In genomic region chr10:42410748-42411537, GRCm38 (mm10) we compare ENCODE assay signal across 8 mouse cellular contexts.
A peak's percentile ranks its signal among the peaks of the same experiment; 100 is the strongest.
DNase-seq lines count a peak whose midpoint lies in the region; ATAC-seq lines count a peak whose summit lies in the region.

No protein-coding gene starts in this region.

- H3K9ac ChIP-seq in hindbrain, embryonic 13.5 days = no peak overlapping the region
- H3K9ac ChIP-seq in hindbrain, embryonic 11.5 days (ENCODE audit: low read depth, low read length) = no peak overlapping the region
- H3K9ac ChIP-seq in lung, embryonic 16.5 days (ENCODE audit: low read length) = no peak overlapping the region
- no peak overlapping the region for H3K9ac ChIP-seq in intestine, embryonic 16.5 days (ENCODE audit: low read depth, low read length)

- H3K27ac ChIP-seq in hindbrain, embryonic 13.5 days = peak overlapping the region; percentile 36
- no peak overlapping the region for H3K27ac ChIP-seq in hindbrain, embryonic 11.5 days (ENCODE audit: low read depth, low read length)
- H3K27ac ChIP-seq in lung, embryonic 16.5 days (ENCODE audit: low read length) = peak overlapping the region; percentile 11
- no peak overlapping the region for H3K27ac ChIP-seq in intestine, embryonic 16.5 days (ENCODE audit: low read length)

- H3K36me3 ChIP-seq in hindbrain, embryonic 13.5 days = no peaks in the 10 kb centered on the region
- no peaks in the 10 kb centered on the region for H3K36me3 ChIP-seq in hindbrain, embryonic 11.5 days (ENCODE audit: control insufficient read depth, insufficient read depth, low read length)
- H3K36me3 ChIP-seq in lung, embryonic 16.5 days (ENCODE audit: control insufficient read depth, insufficient read depth, low read length) = peaks cover 2% of the 10 kb centered on the region; the same call in 1 of the 2 replicates
- H3K36me3 ChIP-seq in intestine, embryonic 16.5 days (ENCODE audit: control insufficient read depth, insufficient read depth, low read length) = no peaks in the 10 kb centered on the region

- peaks cover 6% of the 10 kb centered on the region; the same call in 1 of the 2 replicates for H3K4me1 ChIP-seq in hindbrain, embryonic 13.5 days (replicated peaks)
- no peaks in the 10 kb centered on the region for H3K4me1 ChIP-seq in hindbrain, embryonic 11.5 days (replicated peaks; ENCODE audit: control insufficient read depth, insufficient read depth, low read length)
- peaks cover 8% of the 10 kb centered on the region; the same call in 1 of the 2 replicates for H3K4me1 ChIP-seq in lung, embryonic 16.5 days (replicated peaks; ENCODE audit: control insufficient read depth, insufficient read depth, low read length)
- no peaks in the 10 kb centered on the region for H3K4me1 ChIP-seq in intestine, embryonic 16.5 days (ENCODE audit: control insufficient read depth, insufficient read depth, low read length)

- H3K4me3 ChIP-seq in hindbrain, embryonic 13.5 days = no peak overlapping the region
- no peak overlapping the region for H3K4me3 ChIP-seq in hindbrain, embryonic 11.5 days (ENCODE audit: low read depth, low read length)
- H3K4me3 ChIP-seq in lung, embryonic 16.5 days (ENCODE audit: low read length) = no peak overlapping the region
- no peak overlapping the region for H3K4me3 ChIP-seq in intestine, embryonic 16.5 days (ENCODE audit: low read length)

- no peaks in the 10 kb centered on the region for H3K9me3 ChIP-seq in hindbrain, embryonic 13.5 days
- H3K9me3 ChIP-seq in hindbrain, embryonic 11.5 days (ENCODE audit: control insufficient read depth, low read length) = no peaks in the 10 kb centered on the region
- H3K9me3 ChIP-seq in lung, embryonic 16.5 days (ENCODE audit: control insufficient read depth, low read length) = no peaks in the 10 kb centered on the region
- H3K9me3 ChIP-seq in intestine, embryonic 16.5 days (ENCODE audit: control insufficient read depth, low read length) = no peaks in the 10 kb centered on the region

- no peak overlapping the region for H3K4me2 ChIP-seq in hindbrain, embryonic 13.5 days
- H3K4me2 ChIP-seq in hindbrain, embryonic 11.5 days (replicated peaks; ENCODE audit: low read depth, low read length) = no peak overlapping the region
- no peak overlapping the region for H3K4me2 ChIP-seq in lung, embryonic 16.5 days (ENCODE audit: low read depth, low read length)
- H3K4me2 ChIP-seq in intestine, embryonic 16.5 days (ENCODE audit: low read depth, low read length) = no peak overlapping the region

- ATAC-seq in hindbrain, embryonic 13.5 days (ENCODE audit: low FRiP score) = peak; percentile 43; the same call in 1 of the 2 replicates
- ATAC-seq in hindbrain, embryonic 11.5 days (ENCODE audit: low FRiP score) = no peak
- peak; percentile 78 for ATAC-seq in lung, embryonic 16.5 days (ENCODE audit: low read depth)
- ATAC-seq in erythroblast, adult 5-6 weeks (replicated peaks; ENCODE audit: low FRiP score, poor library complexity, severe bottlenecking) = no peak
- ATAC-seq in intestine, embryonic 16.5 days = no peak

- no peak for DNase-seq in hindbrain, embryonic 11.5 days (ENCODE audit: low spot score)
- peak; percentile 3 for DNase-seq in cerebellum, adult 9-11 months
- peak; percentile 74 for DNase-seq in heart, postnatal 4 days
- DNase-seq in spleen, postnatal 14 days (ENCODE audit: low spot score in 2 of 2) = no peak

- WGBS in hindbrain, embryonic 13.5 days = 70% methylated on average over 6 of the region's 6 CpGs
- 80% methylated on average over 6 of the region's 6 CpGs for WGBS in hindbrain, embryonic 11.5 days
- 54% methylated on average over 6 of the region's 6 CpGs for whole genome bisulfite sequencing in lung, embryonic 16.5 days
- 64% methylated on average over 6 of the region's 6 CpGs for WGBS in intestine, embryonic 16.5 days

- H3K27me3 ChIP-seq in hindbrain, embryonic 13.5 days = no peaks in the 10 kb centered on the region
- H3K27me3 ChIP-seq in hindbrain, embryonic 11.5 days (ENCODE audit: control insufficient read depth, insufficient read depth, low read length) = no peaks in the 10 kb centered on the region
- no peaks in the 10 kb centered on the region for H3K27me3 ChIP-seq in lung, embryonic 16.5 days (ENCODE audit: control insufficient read depth, insufficient read depth, low read depth, low read length)
- no peaks in the 10 kb centered on the region for H3K27me3 ChIP-seq in intestine, embryonic 16.5 days (replicated peaks; ENCODE audit: control insufficient read depth, insufficient read depth, low read length)

Comparison
In these comparisons a context has a peak if more than half of its experiments do, and no peak if none do; other contexts are left out.
1. ATAC-seq: peak in hindbrain, embryonic 13.5 days (single experiment) and lung, embryonic 16.5 days (single experiment); none in hindbrain, embryonic 11.5 days (single experiment), erythroblast, adult 5-6 weeks (single experiment) and intestine, embryonic 16.5 days (single experiment).
2. H3K27ac ChIP-seq: peak in hindbrain, embryonic 13.5 days (single experiment) and lung, embryonic 16.5 days (single experiment); none in hindbrain, embryonic 11.5 days (single experiment) and intestine, embryonic 16.5 days (single experiment).
3. DNase-seq: peak in cerebellum, adult 9-11 months (single experiment) and heart, postnatal 4 days (single experiment); none in hindbrain, embryonic 11.5 days (single experiment) and spleen, postnatal 14 days (0 of 2).